Mouse (Mus musculus): ENCODE data around the gene Qdpr. TPM values are rescaled to one million over a fixed set of nuclear protein-coding genes. Genes with fewer than 3 reads are reported as not detected.

Gene Qdpr
- 110 and 132 TPM in 2 replicates for polyA plus RNA-seq (2015; fragmentation: Nextera tagmentation; extraction: Ambion mirVana)

DNA sequence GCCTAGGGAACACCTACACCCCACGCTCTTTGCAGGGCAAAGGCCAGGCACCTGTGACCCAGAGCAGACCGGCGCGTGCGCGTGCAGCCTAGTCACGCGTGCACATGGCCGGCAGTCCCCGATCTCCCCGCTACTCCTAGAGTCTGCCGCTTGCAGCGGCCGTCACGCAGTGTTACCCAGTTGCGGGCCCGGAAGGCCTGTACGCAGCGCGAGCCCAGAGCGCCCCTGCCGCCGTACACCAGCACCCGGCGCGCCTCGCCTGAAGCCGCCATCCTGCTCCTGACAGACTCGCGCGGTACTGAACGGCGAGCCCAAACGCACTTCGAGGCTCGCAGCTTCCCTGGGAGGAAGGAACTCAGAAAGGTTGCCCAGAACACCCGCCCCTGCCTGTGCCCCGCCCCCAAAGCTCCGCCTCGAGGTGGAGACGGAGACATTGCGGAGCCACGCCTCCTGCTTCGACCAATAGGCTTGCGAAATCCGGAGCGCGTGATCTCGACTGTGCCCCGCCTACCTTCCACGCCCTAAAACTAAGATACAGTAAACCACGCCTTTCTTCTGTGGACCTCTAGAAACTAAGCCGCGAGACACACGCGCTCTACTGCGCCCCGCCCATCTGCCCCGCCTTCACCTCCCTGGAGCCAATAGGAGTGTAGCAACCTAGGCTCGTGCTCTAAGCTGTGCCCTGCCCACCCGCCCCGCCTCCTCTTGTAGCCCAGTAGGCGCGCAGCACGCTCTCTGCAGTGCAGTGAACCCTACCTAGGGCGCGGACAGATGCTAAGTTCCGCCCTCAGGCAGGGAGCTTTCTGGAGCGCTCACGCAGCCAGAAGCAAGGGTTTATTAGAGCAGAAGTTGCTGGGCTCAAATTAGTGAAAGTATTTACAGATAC, at the start of gene Qdpr:
Qdpr (minus strand) TSS at position 406 of the 886 bp plus-strand sequence.
- Histone ChIP-seq H3K4me3 (peak within 1 kb of the TSS; percentile 68), H3K9ac (peak within 1 kb of the TSS; percentile 55), H3K4me2 (peak within 1 kb of the TSS; percentile 90), H3K27me3 (replicated peaks) (no peaks in the 10 kb centered on the region), H3K4me1 (peaks cover 19% of the 10 kb centered on the region), H3K27ac (peak within 1 kb of the TSS; percentile 66), H3K9me3 (no peaks in the 10 kb centered on the region), H3K36me3 (replicated peaks) (no peaks in the 10 kb centered on the region)
- WGBS: under 1% methylated on average over 70 of the region's 70 CpGs
- peak; percentile 99 for ATAC-seq (replicated peaks)

DNA sequence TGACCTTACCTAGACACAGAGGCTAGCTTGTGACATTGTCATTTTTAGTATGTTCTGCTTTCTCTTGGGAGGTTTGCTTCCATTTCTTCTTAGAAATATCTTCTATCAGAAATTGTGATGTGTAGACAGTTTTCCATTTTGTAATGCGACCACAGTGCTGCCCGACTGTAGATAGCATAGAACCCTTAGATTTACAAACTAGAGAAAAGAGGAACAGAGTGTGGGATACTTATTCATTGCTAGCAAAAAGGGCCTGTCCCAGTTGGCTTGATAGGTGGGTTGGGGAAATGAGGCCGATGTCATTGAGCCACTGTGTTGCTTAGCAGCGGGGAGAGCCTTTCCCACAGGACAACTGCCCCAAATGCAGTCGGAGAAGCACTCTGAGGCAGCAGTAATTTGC, 47.5 kb upstream of the Qdpr start:
- Histone ChIP-seq H3K9me3 (no peaks in the 10 kb centered on the region), H3K4me3 (no peak overlapping the region), H3K9ac (no peak overlapping the region), H3K27me3 (replicated peaks) (no peaks in the 10 kb centered on the region), H3K27ac (no peak overlapping the region), H3K4me2 (no peak overlapping the region), H3K4me1 (peaks cover 14% of the 10 kb centered on the region), H3K36me3 (replicated peaks) (no peaks in the 10 kb centered on the region)
- 91% methylated on average over 5 of the region's 5 CpGs for WGBS
- no peak for ATAC-seq (replicated peaks)

DNA sequence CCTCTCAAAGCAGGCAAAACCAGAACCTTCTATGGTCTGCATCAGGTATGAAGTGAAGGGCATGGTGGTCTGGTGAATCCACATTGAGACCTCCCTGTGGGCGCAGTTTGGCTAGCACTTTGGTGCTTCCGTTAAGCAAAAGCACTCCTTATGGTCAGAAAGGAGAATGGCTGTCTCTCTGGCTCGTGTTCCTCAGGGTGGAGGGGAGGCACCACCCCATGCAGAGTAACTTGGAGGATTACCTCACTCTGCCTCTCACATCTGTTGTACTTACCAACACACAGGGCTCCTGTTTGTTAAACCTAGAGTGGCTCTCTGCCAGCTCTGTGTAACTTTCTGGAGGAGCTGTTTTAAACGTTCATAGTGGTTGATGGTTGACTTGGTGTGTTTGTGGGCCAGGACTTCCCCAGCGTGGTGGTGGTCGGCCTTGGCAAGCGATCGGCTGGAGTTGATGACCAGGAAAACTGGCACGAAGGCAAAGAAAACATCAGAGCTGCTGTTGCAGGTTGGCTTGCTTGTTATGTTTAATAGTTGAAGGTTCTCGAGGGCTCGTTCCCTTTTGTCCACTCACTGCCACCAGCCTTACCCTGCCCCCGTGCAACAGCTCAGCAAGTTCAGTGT, 47.0 kb upstream of the Qdpr start:
- 93% methylated on average over 12 of the region's 12 CpGs for WGBS
- H3K9ac ChIP-seq: no peak overlapping the region
- ATAC-seq (replicated peaks): no peak
- no peaks in the 10 kb centered on the region for H3K9me3 ChIP-seq
- no peak overlapping the region for H3K4me3 ChIP-seq
- H3K27me3 ChIP-seq (replicated peaks): no peaks in the 10 kb centered on the region
- no peaks in the 10 kb centered on the region for H3K36me3 ChIP-seq (replicated peaks)
- H3K27ac ChIP-seq: no peak overlapping the region
- H3K4me1 ChIP-seq: peaks cover 16% of the 10 kb centered on the region
- H3K4me2 ChIP-seq: no peak overlapping the region

DNA sequence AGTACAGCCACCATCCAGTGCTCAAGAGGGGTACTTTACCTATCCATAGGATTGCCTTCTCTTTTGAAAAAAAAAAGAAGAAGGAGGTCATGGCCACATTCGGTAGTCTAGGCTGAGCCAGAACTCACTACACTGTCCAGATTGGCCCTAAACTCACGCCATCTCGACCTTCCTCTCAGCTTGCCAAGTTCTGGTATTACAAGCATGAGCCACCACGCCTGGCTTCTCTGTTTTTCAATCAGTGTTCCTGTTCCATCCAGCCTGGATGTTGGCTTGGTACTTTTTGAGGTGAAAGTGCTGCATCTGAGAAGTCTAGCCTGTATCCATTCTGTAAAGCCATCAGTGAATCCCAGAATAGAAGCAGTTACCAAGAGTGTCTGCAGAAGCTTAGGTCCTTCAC, 46.4 kb upstream of the Qdpr start:
- H3K4me3 ChIP-seq: no peak overlapping the region
- ATAC-seq (replicated peaks): no peak
- no peaks in the 10 kb centered on the region for H3K36me3 ChIP-seq (replicated peaks)
- no peaks in the 10 kb centered on the region for H3K27me3 ChIP-seq (replicated peaks)
- no peak overlapping the region for H3K9ac ChIP-seq
- 91% methylated on average over 4 of the region's 4 CpGs for WGBS
- no peak overlapping the region for H3K27ac ChIP-seq
- H3K4me1 ChIP-seq: peaks cover 16% of the 10 kb centered on the region
- no peaks in the 10 kb centered on the region for H3K9me3 ChIP-seq
- no peak overlapping the region for H3K4me2 ChIP-seq

DNA sequence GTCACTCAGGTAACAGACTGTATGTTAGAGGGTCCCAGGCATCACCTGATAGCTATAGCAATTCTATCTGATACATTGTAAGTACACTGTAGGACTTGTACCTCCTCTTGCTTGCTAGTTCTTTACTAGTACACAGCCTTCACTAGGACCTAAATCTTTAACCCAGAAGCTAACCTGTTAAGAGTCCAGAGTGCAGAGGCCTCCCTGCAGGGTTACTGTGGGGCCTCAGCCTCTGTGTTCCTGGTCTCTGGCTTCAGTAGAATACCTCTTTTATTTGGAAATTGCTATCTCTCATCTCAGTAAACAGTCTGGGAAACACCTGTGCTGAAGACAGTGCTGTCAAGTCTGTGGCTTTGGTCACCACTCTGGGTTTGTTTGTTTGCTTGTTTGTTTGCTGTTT, 46.0 kb upstream of the Qdpr start:
- Histone ChIP-seq H3K4me2 (no peak overlapping the region), H3K36me3 (replicated peaks) (no peaks in the 10 kb centered on the region), H3K4me3 (no peak overlapping the region), H3K9me3 (no peaks in the 10 kb centered on the region), H3K27ac (no peak overlapping the region), H3K27me3 (replicated peaks) (no peaks in the 10 kb centered on the region), H3K9ac (no peak overlapping the region), H3K4me1 (peaks cover 16% of the 10 kb centered on the region)
- no peak for ATAC-seq (replicated peaks)

DNA sequence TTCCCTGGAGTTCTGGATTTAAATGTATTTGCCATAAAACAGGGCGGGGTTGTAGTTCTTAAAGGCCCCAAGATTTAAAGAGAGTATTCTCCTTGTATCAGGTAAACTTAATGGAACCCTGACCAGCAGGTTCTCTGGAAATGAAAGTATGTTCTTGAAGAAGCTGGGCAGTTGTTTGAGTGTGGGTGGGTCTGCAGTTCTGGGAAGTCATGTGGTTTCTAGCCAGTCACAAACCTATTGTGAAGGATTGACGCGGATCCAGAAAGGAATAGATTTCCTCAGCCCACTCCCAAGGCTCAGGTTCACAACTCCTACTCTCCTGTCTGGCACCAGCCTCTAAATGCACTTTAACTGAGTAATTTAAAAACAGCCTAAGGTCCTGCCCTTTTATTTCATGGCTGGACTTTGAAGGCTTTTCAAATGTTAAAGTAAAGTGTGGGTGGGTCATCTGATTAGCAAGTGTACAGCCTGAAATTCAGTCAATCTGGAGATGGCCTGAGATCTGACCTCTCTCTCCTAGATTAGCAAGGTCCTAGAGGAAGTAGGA, 45.5 kb upstream of the Qdpr start:
- Histone ChIP-seq H3K9me3 (no peaks in the 10 kb centered on the region), H3K27me3 (replicated peaks) (no peaks in the 10 kb centered on the region), H3K9ac (no peak overlapping the region), H3K36me3 (replicated peaks) (no peaks in the 10 kb centered on the region), H3K4me3 (no peak overlapping the region), H3K4me2 (no peak overlapping the region), H3K27ac (no peak overlapping the region), H3K4me1 (peaks cover 16% of the 10 kb centered on the region)
- no peak for ATAC-seq (replicated peaks)
- 85% methylated on average over 3 of the region's 3 CpGs for WGBS

DNA sequence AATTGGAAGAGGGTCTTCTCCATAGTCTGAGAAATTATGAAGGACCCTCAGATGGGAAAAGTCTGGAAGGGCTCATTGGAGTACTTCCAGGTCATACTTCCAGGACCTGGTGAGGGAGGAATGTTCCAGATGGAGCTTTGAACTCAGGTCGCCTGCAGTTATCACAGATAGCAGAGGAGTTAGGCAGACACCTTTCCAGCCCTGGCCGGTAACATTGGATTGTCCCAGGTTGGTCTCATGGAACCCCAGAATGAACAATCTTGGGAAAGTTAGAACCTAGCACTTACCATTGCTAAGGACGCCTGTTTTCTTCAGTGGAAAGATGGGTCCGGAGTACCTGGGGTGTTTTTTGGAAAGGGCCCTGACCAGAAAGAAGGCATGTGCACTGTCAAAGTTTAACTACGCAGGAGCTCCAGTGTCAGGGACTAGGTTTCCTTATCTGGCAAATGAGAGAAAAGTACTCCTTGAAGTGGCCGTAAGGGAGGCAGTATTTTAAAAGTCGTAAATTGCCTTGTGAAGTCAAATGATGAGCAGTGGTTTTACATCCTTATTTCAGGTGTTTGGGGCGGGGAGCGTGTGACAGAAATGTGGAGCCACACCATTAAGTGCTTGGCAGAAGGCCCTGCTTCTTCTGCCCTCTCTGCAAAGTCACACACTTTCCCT, 44.2 kb upstream of the Qdpr start:
- Histone ChIP-seq H3K36me3 (replicated peaks) (no peaks in the 10 kb centered on the region), H3K4me1 (peaks cover 16% of the 10 kb centered on the region), H3K27me3 (replicated peaks) (no peaks in the 10 kb centered on the region), H3K9ac (peak overlapping the region; percentile 64), H3K9me3 (no peaks in the 10 kb centered on the region), H3K27ac (no peak overlapping the region), H3K4me2 (peak overlapping the region; percentile 80), H3K4me3 (peak overlapping the region; percentile 82)
- no peak; the same call in 1 of the 2 replicates for ATAC-seq (replicated peaks)
- 71% methylated on average over 9 of the region's 9 CpGs for WGBS

DNA sequence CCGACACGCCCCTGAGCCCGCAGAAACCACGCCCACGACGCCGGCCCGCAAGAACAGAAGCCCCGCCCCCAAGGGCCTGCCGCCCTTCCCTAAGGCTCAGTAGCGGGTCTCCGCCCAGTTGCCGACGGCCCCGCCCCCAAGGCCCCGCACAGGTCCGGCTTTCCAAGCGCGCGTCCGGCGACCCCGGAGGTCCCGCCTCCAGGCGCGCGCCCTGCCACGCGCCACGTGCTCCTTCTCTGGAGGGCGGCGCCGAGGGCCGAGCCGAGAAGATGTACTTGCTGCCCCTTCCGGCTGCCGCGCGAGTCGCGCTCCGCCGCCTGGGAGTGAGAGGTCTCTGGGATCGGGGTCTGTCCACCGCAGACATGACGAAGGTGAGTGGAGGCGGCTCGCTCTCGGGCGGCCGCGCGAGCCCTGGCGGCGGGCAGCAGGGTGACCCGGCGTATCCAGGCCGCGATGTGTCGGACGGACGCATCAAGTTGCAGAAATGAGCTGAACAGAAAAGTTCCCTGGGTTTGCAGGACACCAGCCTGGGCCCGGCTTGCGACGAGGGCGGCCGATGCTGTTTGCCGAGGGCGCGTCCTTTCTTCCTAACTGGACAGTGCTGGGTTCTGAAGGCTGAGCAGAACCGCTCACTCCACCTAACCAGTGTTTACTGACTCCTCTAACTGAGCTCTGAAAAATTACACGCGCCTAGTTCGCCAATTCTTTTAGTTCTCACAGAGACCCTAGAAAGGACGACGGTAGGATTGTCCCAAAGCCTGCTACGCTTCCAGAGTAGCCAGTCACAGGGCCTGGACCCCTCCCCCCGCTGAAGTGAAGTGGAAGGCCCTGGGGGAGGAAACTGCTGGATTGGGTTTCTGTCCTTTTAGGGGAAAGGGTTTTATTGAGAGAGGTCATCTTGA, 43.4 kb upstream of the Qdpr start, which contains the start of gene Lap3:
Lap3 (plus strand) TSS at position 184 of the 902 bp plus-strand sequence.
- peaks cover 16% of the 10 kb centered on the region for H3K4me1 ChIP-seq
- H3K9me3 ChIP-seq: no peaks in the 10 kb centered on the region
- H3K4me3 ChIP-seq: peak within 1 kb of the TSS; percentile 82
- H3K27me3 ChIP-seq (replicated peaks): no peaks in the 10 kb centered on the region
- peak within 1 kb of the TSS; percentile 62; the same call in 1 of the 2 replicates for H3K27ac ChIP-seq
- H3K4me2 ChIP-seq: peak within 1 kb of the TSS; percentile 80
- under 1% methylated on average over 78 of the region's 78 CpGs for WGBS
- peak within 1 kb of the TSS; percentile 64 for H3K9ac ChIP-seq
- ATAC-seq (replicated peaks): peak; percentile 96
- H3K36me3 ChIP-seq (replicated peaks): no peaks in the 10 kb centered on the region

DNA sequence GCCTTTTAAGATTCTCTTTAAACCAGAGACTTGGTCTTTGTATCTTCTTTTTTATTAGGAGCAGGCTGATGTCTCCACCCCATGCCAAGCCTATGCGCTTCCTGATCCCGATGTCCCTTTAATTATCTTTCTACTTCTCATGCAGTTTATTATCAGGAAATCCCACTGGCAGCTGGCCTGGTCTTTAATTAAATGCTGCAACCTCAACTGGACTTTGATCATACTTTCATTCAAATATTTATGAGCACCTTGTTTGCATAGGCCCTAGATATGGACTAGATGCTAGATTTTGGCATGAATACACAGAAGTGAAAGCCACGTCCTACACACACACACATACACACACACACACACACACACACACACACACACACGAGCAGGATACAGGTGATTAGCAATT, 41.7 kb upstream of the Qdpr start:
- no peaks in the 10 kb centered on the region for H3K36me3 ChIP-seq (replicated peaks)
- no peaks in the 10 kb centered on the region for H3K27me3 ChIP-seq (replicated peaks)
- no peak overlapping the region for H3K4me3 ChIP-seq
- peaks cover 16% of the 10 kb centered on the region for H3K4me1 ChIP-seq
- no peaks in the 10 kb centered on the region for H3K9me3 ChIP-seq
- H3K9ac ChIP-seq: no peak overlapping the region
- H3K4me2 ChIP-seq: no peak overlapping the region
- 46% methylated on average over 4 of the region's 4 CpGs for WGBS
- H3K27ac ChIP-seq: no peak overlapping the region
- ATAC-seq (replicated peaks): no peak

DNA sequence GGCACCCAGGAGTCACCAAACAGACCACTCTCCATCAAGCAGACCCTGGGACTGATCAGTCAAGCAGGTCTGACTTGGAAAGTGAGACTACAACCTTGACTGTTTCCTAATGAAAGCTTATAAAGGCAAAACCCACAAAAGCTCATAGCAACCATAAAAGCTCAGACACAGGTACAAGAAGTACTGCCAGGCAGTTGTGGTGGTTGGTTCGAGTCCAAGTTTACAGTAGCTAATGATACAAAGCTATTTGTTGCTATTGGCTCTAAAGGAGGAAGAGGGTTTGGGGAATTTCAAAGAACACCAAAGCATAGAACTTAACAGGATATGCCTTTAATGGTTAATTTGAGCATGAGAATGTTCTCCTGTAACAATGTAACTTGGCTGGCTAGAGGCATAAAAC, 33.6 kb upstream of the Qdpr start:
- no peaks in the 10 kb centered on the region for H3K9me3 ChIP-seq
- no peak for ATAC-seq (replicated peaks)

DNA sequence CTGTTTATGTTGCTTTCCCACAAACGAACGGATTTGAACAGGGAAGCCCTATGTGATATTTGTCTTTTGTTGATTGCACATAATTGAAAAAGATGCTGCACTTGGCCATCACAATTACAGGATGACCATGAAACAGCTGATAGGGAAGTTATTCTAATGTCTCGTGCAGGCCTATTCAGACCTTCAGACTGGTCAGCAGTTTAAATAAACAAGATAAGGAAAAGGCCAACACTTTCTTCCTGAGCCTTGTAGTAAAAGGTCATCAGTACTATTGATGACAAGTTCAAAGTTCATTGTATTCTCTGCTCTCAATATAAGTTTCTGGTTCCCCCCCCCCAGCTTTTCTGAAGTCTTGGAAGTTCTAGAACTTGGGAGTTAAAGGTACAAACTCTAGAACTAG, 32.6 kb upstream of the Qdpr start:
- Histone ChIP-seq H3K9me3 (no peaks in the 10 kb centered on the region), H3K27me3 (replicated peaks) (no peaks in the 10 kb centered on the region), H3K36me3 (replicated peaks) (no peaks in the 10 kb centered on the region), H3K9ac (no peak overlapping the region), H3K27ac (no peak overlapping the region), H3K4me2 (no peak overlapping the region), H3K4me3 (no peak overlapping the region), H3K4me1 (no peaks in the 10 kb centered on the region)
- ATAC-seq (replicated peaks): no peak
- WGBS: 83% methylated on average over 3 of the region's 3 CpGs

More for the DNA sequence above, 33.6 kb upstream of the Qdpr start:
- no peak overlapping the region for H3K4me3 ChIP-seq
- no peak overlapping the region for H3K4me2 ChIP-seq
- H3K27me3 ChIP-seq (replicated peaks): no peaks in the 10 kb centered on the region
- no peak overlapping the region for H3K27ac ChIP-seq
- no peaks in the 10 kb centered on the region for H3K36me3 ChIP-seq (replicated peaks)
- no peak overlapping the region for H3K9ac ChIP-seq
- no peaks in the 10 kb centered on the region for H3K4me1 ChIP-seq
- WGBS: 90% methylated on average over 1 of the region's 1 CpGs

Data from midbrain, embryonic 15.5 days (tissue).